Mouse (Mus musculus): Measurements from ENCODE around the gene Olfr19.
"Not testable (repeated sequence)": the region's sequence is repeated elsewhere in the genome, so short reads cannot be mapped to it uniquely, and the experiment has no call there.

Olfr19 gene

GRCm38 (mm10) chr16:16676305-16676704, at the start of gene Olfr19:
Gene Olfr19 (minus strand): TSS chr16:16676405.
- no peak for DNase-seq (ENCODE audit: low spot score in 2 of 2)

DNA sequence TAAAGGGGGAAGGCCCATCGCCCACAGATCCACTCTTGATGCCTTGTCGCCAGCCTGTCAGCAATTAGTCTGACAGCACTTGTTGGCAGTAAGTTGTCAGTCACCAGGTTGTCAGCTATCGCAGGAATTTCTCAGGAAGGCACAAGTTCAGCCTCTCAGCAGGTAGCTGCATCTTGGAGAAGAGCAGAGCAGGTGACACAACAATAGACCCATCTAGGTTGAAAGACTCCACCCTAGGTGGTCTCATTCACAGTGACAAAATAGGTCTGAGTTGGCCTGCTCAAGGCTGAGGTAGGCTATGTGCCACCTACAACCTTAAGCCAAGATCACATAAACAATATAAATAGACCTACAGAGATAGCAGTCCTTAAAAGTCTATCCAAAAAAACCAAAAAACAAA, 8.8 kb upstream of the Olfr19 start:
- DNase-seq (ENCODE audit: low spot score in 2 of 2): no peak

- no peak for DNase-seq (ENCODE audit: low spot score in 2 of 2)
Measured at GRCm38 (mm10) chr16:16684053-16684452, 7.8 kb upstream of the Olfr19 start.

DNA sequence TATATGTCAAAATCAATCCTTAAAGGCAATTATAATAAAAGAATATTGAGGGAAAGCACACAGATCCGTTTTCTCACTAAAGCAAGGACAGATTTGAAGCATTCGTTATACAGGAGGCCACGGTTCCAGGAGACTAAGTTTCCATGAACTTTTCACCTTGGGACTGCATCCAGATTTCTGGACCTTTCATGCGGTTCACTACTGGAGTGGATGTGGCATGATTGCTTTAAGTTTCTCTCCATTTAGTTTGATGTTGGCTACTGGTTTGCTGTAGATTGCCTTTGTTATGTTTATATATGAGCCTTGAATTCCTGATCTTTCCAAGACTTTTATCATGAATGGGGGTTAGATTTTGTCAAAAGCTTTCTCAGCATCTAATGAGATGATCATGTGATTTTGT, 11.2 kb downstream of the Olfr19 start:
- DNase-seq (ENCODE audit: low spot score in 2 of 2): no peak

- not testable (repeated sequence) for DNase-seq (ENCODE audit: low spot score in 2 of 2)
Measured at GRCm38 (mm10) chr16:16664516-16664915, 11.7 kb downstream of the Olfr19 start.

DNA sequence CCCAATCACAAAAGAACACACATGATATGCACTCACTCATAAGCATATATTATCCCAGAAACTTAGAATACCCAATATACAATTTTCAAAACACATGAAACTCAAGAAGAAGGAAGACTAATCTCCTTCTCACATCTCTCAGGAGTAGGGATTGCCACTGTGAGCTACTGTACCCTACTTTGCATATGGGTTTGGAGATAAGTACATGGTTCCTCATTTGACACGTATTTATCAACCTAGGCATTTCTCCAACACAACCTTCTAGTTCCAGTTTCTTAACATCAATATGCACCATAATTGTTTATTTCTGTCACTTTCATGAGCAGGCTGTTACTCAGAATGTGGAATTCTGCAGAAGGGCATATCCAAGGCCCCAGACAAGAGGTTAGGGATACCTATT, 31.1 kb downstream of the Olfr19 start:
- DNase-seq (ENCODE audit: low spot score in 2 of 2): no peak

- no peak for DNase-seq (ENCODE audit: low spot score in 2 of 2)
Measured at GRCm38 (mm10) chr16:16633730-16634129, 42.5 kb downstream of the Olfr19 start.
